Mouse (Mus musculus) ovary, adult 18-20 months (tissue): ENCODE measurements at regions not wholly inside any gene's neighbourhood (a gene's known extent, or its start where the extent isn't known, plus 50 kb on each side); places are given as distances from the start of the nearest gene placed in this dataset.

Experiments used
- DNase-seq: peaks from one replicate; pipeline ENCODE4 v3.0.0; 2022; ENCODE audit warnings: low spot score, mixed read lengths

- no peak for DNase-seq
These were observed 720.0 kb downstream of the Tns3 start for GRCm38 (mm10) chr11:7944373-7944772.

GRCm38 (mm10) chr11:7933611-7934010, 719.9 kb upstream of the Igfbp3 start:
- no peak for DNase-seq

GRCm38 (mm10) chr11:7932638-7933037, 718.9 kb upstream of the Igfbp3 start:
- no peak for DNase-seq

- DNase-seq: no peak
These were observed 717.5 kb upstream of the Igfbp3 start for GRCm38 (mm10) chr11:7931064-7931797.

- no peak for DNase-seq
These were observed 714.0 kb upstream of the Igfbp3 start for GRCm38 (mm10) chr11:7927676-7928075.

GRCm38 (mm10) chr11:7912036-7912435, 698.3 kb upstream of the Igfbp3 start:
- DNase-seq: peak; percentile 7

- no peak for DNase-seq
These were observed 686.5 kb upstream of the Igfbp3 start for GRCm38 (mm10) chr11:7900266-7900665.

GRCm38 (mm10) chr11:7898204-7898603, 684.5 kb upstream of the Igfbp3 start:
- DNase-seq: no peak

- no peak for DNase-seq
These were observed 666.8 kb upstream of the Igfbp3 start for GRCm38 (mm10) chr11:7880506-7880905.

- DNase-seq: no peak
These were observed 650.4 kb upstream of the Igfbp3 start for GRCm38 (mm10) chr11:7864116-7864515.

GRCm38 (mm10) chr11:7863711-7864110, 650.0 kb upstream of the Igfbp3 start:
- DNase-seq: no peak

GRCm38 (mm10) chr11:7862547-7862946, 648.8 kb upstream of the Igfbp3 start:
- DNase-seq: no peak

- no peak for DNase-seq
These were observed 638.9 kb upstream of the Igfbp3 start for GRCm38 (mm10) chr11:7852612-7853011.

- DNase-seq: no peak
These were observed 624.9 kb upstream of the Igfbp3 start for GRCm38 (mm10) chr11:7838311-7839237.

- no peak for DNase-seq
These were observed 623.8 kb upstream of the Igfbp3 start for GRCm38 (mm10) chr11:7837486-7837885.

GRCm38 (mm10) chr11:7834151-7834550, 620.4 kb upstream of the Igfbp3 start:
- DNase-seq: no peak

- DNase-seq: no peak
These were observed 618.7 kb upstream of the Igfbp3 start for GRCm38 (mm10) chr11:7832376-7832775.

- no peak for DNase-seq
These were observed 616.0 kb upstream of the Igfbp3 start for GRCm38 (mm10) chr11:7829770-7830169.

- no peak for DNase-seq
These were observed 614.3 kb upstream of the Igfbp3 start for GRCm38 (mm10) chr11:7828001-7828400.

GRCm38 (mm10) chr11:7827402-7827801, 613.7 kb upstream of the Igfbp3 start:
- DNase-seq: no peak

- DNase-seq: peak; percentile 9
These were observed 602.0 kb upstream of the Igfbp3 start for GRCm38 (mm10) chr11:7815750-7816149.

- no peak for DNase-seq
These were observed 600.8 kb upstream of the Igfbp3 start for GRCm38 (mm10) chr11:7814556-7814955.

GRCm38 (mm10) chr11:7812436-7812835, 598.7 kb upstream of the Igfbp3 start:
- no peak for DNase-seq
